Mouse (Mus musculus) embryonic facial prominence, embryonic 15.5 days (tissue): ENCODE measurements around the gene Rdh13. TPM values are rescaled to one million over a fixed set of nuclear protein-coding genes. Genes with fewer than 3 reads are reported as not detected.
"Not testable (repeated sequence)": the region's sequence is repeated elsewhere in the genome, so short reads cannot be mapped to it uniquely, and the experiment has no call there.

Experiments used
- ATAC-seq: fragments of 200-750 bp; cut with Nextera tagmentation; 2 replicates; pipeline ENCODE4 v1.8.0; 2017; ENCODE audit warnings: low read depth, moderate TSS enrichment; ENCODE audit not compliant: insufficient number of reproducible peaks, low FRiP score, low TSS enrichment
- H3K27ac ChIP-seq: fragments of 300-500 bp; sonication (generic); replicated peaks from 2 replicates; pipeline ENCODE4 v1.5.1; 2015; ENCODE audit warnings: mild to moderate bottlenecking, inconsistent platforms
- H3K27me3 ChIP-seq: fragments of 300-500 bp; sonication (generic); 2 replicates; pipeline ENCODE4 v1.6.1; 2015; ENCODE audit warnings: inconsistent platforms
- H3K36me3 ChIP-seq: fragments of 300-500 bp; sonication (generic); 2 replicates; pipeline ENCODE4 v1.6.1; 2015; ENCODE audit warnings: mild to moderate bottlenecking, inconsistent platforms
- H3K4me1 ChIP-seq: fragments of 300-500 bp; sonication (generic); 2 replicates; pipeline ENCODE4 v1.6.1; 2015; ENCODE audit warnings: inconsistent platforms
- H3K4me2 ChIP-seq: fragments of 300-500 bp; sonication (generic); replicated peaks from 2 replicates; pipeline ENCODE4 v1.6.1; 2015; ENCODE audit warnings: mild to moderate bottlenecking, inconsistent platforms
- H3K4me3 ChIP-seq: fragments of 300-500 bp; sonication (generic); replicated peaks from 2 replicates; pipeline ENCODE4 v1.5.1; 2015; ENCODE audit warnings: mild to moderate bottlenecking, inconsistent platforms
- H3K9ac ChIP-seq: fragments of 300-500 bp; sonication (generic); 2 replicates; pipeline ENCODE4 v1.6.1; 2015; ENCODE audit warnings: inconsistent platforms
- H3K9me3 ChIP-seq: fragments of 300-500 bp; sonication (generic); replicated peaks from 2 replicates; pipeline ENCODE4 v1.6.1; 2016; ENCODE audit warnings: inconsistent platforms
- WGBS: fragments of 180-500 bp; shearing (Covaris S2); methylation state at CpG from one replicate; pipeline ENCODE4 v1.1.7; 2015; 5-methylcytosine and 5-hydroxymethylcytosine counted together
- microRNA-seq: library from miRNA; unstranded; fragments of <30 nt; microRNA quantifications from one replicate; pipeline ENCODE4, GENCODE M21; 2016; ENCODE audit warnings: borderline number of aligned reads
- polyA plus RNA-seq: library from polyadenylated mRNA; unstranded; fragments of >200 nt; fragmentation: Nextera tagmentation; extraction: Ambion mirVana; gene quantifications from 2 replicates; pipeline ENCODE4 v1.2.1, GENCODE M21; 2015

Gene Rdh13
- polyA plus RNA-seq, 1 experiment from 2014 or later = 25.3 TPM

GRCm38 (mm10) chr7:4432026-4432425 lies 13.4 kb downstream of the Rdh13 start:
- Histone ChIP-seq H3K4me2 (no peak overlapping the region), H3K4me1 (no peaks in the 10 kb centered on the region), H3K27ac (no peak overlapping the region), H3K36me3 (peaks cover 88% of the 10 kb centered on the region), H3K27me3 (no peaks in the 10 kb centered on the region), H3K4me3 (no peak overlapping the region), H3K9ac (no peak overlapping the region), H3K9me3 (no peaks in the 10 kb centered on the region)
- 85% methylated on average over 8 of the region's 8 CpGs for WGBS
- ATAC-seq = no peak

GRCm38 (mm10) chr7:4431548-4431947 lies 13.9 kb downstream of the Rdh13 start:
- no peaks in the 10 kb centered on the region for H3K4me1 ChIP-seq
- no peak overlapping the region for H3K4me2 ChIP-seq
- no peak for ATAC-seq
- no peak overlapping the region for H3K27ac ChIP-seq
- no peak overlapping the region for H3K9ac ChIP-seq
- no peaks in the 10 kb centered on the region for H3K9me3 ChIP-seq
- no peaks in the 10 kb centered on the region for H3K27me3 ChIP-seq
- H3K4me3 ChIP-seq = no peak overlapping the region
- H3K36me3 ChIP-seq = peaks cover 86% of the 10 kb centered on the region
- WGBS = 81% methylated on average over 6 of the region's 6 CpGs

GRCm38 (mm10) chr7:4430246-4430844 lies 15.1 kb downstream of the Rdh13 start:
- Histone ChIP-seq H3K36me3 (peaks cover 88% of the 10 kb centered on the region), H3K4me1 (no peaks in the 10 kb centered on the region), H3K4me2 (no peak overlapping the region), H3K27me3 (no peaks in the 10 kb centered on the region), H3K9me3 (no peaks in the 10 kb centered on the region), H3K9ac (no peak overlapping the region), H3K27ac (no peak overlapping the region), H3K4me3 (no peak overlapping the region)
- ATAC-seq = no peak
- 91% methylated on average over 9 of the region's 9 CpGs for WGBS

GRCm38 (mm10) chr7:4427161-4427912 lies 18.1 kb downstream of the Rdh13 start:
- H3K36me3 ChIP-seq = peaks cover 73% of the 10 kb centered on the region
- H3K27ac ChIP-seq = no peak overlapping the region
- ATAC-seq = peak; percentile 87
- WGBS = 74% methylated on average over 7 of the region's 7 CpGs
- H3K4me1 ChIP-seq = no peaks in the 10 kb centered on the region
- H3K27me3 ChIP-seq = no peaks in the 10 kb centered on the region
- H3K4me3 ChIP-seq = no peak overlapping the region
- no peak overlapping the region for H3K9ac ChIP-seq
- no peaks in the 10 kb centered on the region for H3K9me3 ChIP-seq
- H3K4me2 ChIP-seq = no peak overlapping the region

GRCm38 (mm10) chr7:4420230-4420629 lies 25.2 kb downstream of the Rdh13 start:
- H3K9me3 ChIP-seq = no peaks in the 10 kb centered on the region

GRCm38 (mm10) chr7:4419681-4420080 lies 25.8 kb downstream of the Rdh13 start:
- no peak overlapping the region for H3K9ac ChIP-seq

More at GRCm38 (mm10) chr7:4420230-4420629, 25.2 kb downstream of the Rdh13 start:
- Histone ChIP-seq H3K4me1 (no peaks in the 10 kb centered on the region), H3K27ac (no peak overlapping the region), H3K4me3 (no peak overlapping the region), H3K4me2 (no peak overlapping the region), H3K9ac (no peak overlapping the region), H3K27me3 (no peaks in the 10 kb centered on the region), H3K36me3 (peaks cover 13% of the 10 kb centered on the region)
- ATAC-seq = no peak
- WGBS = 25% methylated on average over 4 of the region's 4 CpGs

GRCm38 (mm10) chr7:4412406-4412805 lies 33.0 kb downstream of the Rdh13 start:
- WGBS = 97% methylated on average over 15 of the region's 15 CpGs
- not testable (repeated sequence) for H3K9me3 ChIP-seq, H3K36me3 ChIP-seq

More at GRCm38 (mm10) chr7:4419681-4420080, 25.8 kb downstream of the Rdh13 start:
- H3K27me3 ChIP-seq = no peaks in the 10 kb centered on the region
- ATAC-seq = no peak
- no peak overlapping the region for H3K4me2 ChIP-seq
- peaks cover 9% of the 10 kb centered on the region; the same call in 1 of the 2 replicates for H3K36me3 ChIP-seq
- no peaks in the 10 kb centered on the region for H3K4me1 ChIP-seq
- no peak overlapping the region for H3K27ac ChIP-seq
- WGBS = 83% methylated on average over 6 of the region's 6 CpGs
- H3K9me3 ChIP-seq = no peaks in the 10 kb centered on the region
- H3K4me3 ChIP-seq = no peak overlapping the region

GRCm38 (mm10) chr7:4397730-4398129 lies 47.7 kb downstream of the Rdh13 start, which contains the start of gene Gp6:
Gene Gp6, minus strand, starts transcription at chr7:4397744.
- H3K4me1 ChIP-seq = no peaks in the 10 kb centered on the region
- no peaks in the 10 kb centered on the region for H3K36me3 ChIP-seq
- no peaks in the 10 kb centered on the region for H3K9me3 ChIP-seq
- no peak for ATAC-seq
- H3K9ac ChIP-seq = no peak within 1 kb of the TSS
- 91% methylated on average over 1 of the region's 1 CpGs for WGBS
- no peak within 1 kb of the TSS for H3K27ac ChIP-seq
- H3K4me3 ChIP-seq = no peak within 1 kb of the TSS
- H3K4me2 ChIP-seq = no peak within 1 kb of the TSS
- no peaks in the 10 kb centered on the region for H3K27me3 ChIP-seq

More at GRCm38 (mm10) chr7:4412406-4412805, 33.0 kb downstream of the Rdh13 start:
- not testable (repeated sequence) for H3K4me3 ChIP-seq, H3K4me1 ChIP-seq, H3K27me3 ChIP-seq, H3K4me2 ChIP-seq, H3K27ac ChIP-seq, H3K9ac ChIP-seq, ATAC-seq

Small RNAs within 50 kb of the gene (microRNA-seq; reads per million reads assigned to microRNA genes)
- gene Gm24605 (not detected), gene Gm24752 (not detected), gene Gm25349 (not detected)

Other genes starting within 250 kb of the Rdh13 start
- 0.14 TPM in 1 of 2 replicates, not detected in the other for gene Lilra5, start 207.9 kb downstream of the Rdh13 start, polyA plus RNA-seq
- not detected in 2 replicates for gene Ncr1, start 107.9 kb downstream of the Rdh13 start, polyA plus RNA-seq
- gene Gp6, start 47.9 kb downstream of the Rdh13 start, polyA plus RNA-seq = 0.11 TPM in 1 of 2 replicates, not detected in the other
- 13.6 and 17.6 TPM in 2 replicates for gene Eps8l1, start 15.0 kb upstream of the Rdh13 start, polyA plus RNA-seq
- gene Ppp1r12c, start 56.0 kb upstream of the Rdh13 start, polyA plus RNA-seq = 52.5 and 57.2 TPM in 2 replicates
- 290 and 382 TPM in 2 replicates for gene Tnnt1, start 70.7 kb upstream of the Rdh13 start, polyA plus RNA-seq
- 5.1 and 5.9 TPM in 2 replicates for gene Tnni3, start 78.6 kb upstream of the Rdh13 start, polyA plus RNA-seq
- gene Dnaaf3, start 86.8 kb upstream of the Rdh13 start, polyA plus RNA-seq = 4.4 and 7.8 TPM in 2 replicates
- gene Syt5, start 101.9 kb upstream of the Rdh13 start, polyA plus RNA-seq = 9.1 and 10.7 TPM in 2 replicates
- gene Ptprh, start 158.4 kb upstream of the Rdh13 start, polyA plus RNA-seq = not detected in 2 replicates
- gene Tmem86b, start 185.8 kb upstream of the Rdh13 start, polyA plus RNA-seq = 1.0 and 1.3 TPM in 2 replicates
- gene Ppp6r1, start 213.4 kb upstream of the Rdh13 start, polyA plus RNA-seq = 9.8 and 10.3 TPM in 2 replicates
- 80.6 and 87.7 TPM in 2 replicates for gene Hspbp1, start 239.4 kb upstream of the Rdh13 start, polyA plus RNA-seq
- 1.5 and 2.1 TPM in 2 replicates for gene Brsk1, start 245.0 kb upstream of the Rdh13 start, polyA plus RNA-seq